Mouse (Mus musculus) frontal cortex, adult 2 months (tissue): ENCODE data around the gene Gm19935. TPM values are rescaled to one million over a fixed set of nuclear protein-coding genes. Genes with fewer than 3 reads are reported as not detected.

ENCODE experiments used
- DNase-seq, 2 experiments: peaks; one replicate each; pipeline ENCODE4 v3.0.0; 2022; ENCODE audit warnings: low spot score in 1 of 2; ENCODE audit errors: extremely low spot score in 1 of 2
- polyA plus RNA-seq: library from polyadenylated mRNA; depleted of rRNA; stranded (reverse); fragments of >200 nt; gene quantifications from 2 replicates; pipeline ENCODE4 v1.2.3, GENCODE M21; 2012

Gene Gm19935
- polyA plus RNA-seq, 1 experiment, result 4.4 TPM

- no peak for DNase-seq
Measured at GRCm38 (mm10) chr8:90830980-90831379, 13.8 kb upstream of the Gm19935 start.

GRCm38 (mm10) chr8:90829825-90830224 lies 12.6 kb upstream of the Gm19935 start:
- DNase-seq, result no peak

GRCm38 (mm10) chr8:90828987-90829740 lies 12.0 kb upstream of the Gm19935 start:
- peak in 1 of 2 experiments; percentile 62 for DNase-seq

- peak; percentile 87 to 99 for DNase-seq
Measured at GRCm38 (mm10) chr8:90828181-90828986, 11.2 kb upstream of the Gm19935 start, which contains the start of gene Chd9. Chd9 (plus strand) TSS chr8:90828352.

GRCm38 (mm10) chr8:90825459-90825871 lies 8.3 kb upstream of the Gm19935 start:
- DNase-seq, result no peak

- no peak for DNase-seq
Measured at GRCm38 (mm10) chr8:90822443-90822842, 5.2 kb upstream of the Gm19935 start.

- DNase-seq, result no peak
Measured at GRCm38 (mm10) chr8:90820321-90820696, 3.1 kb upstream of the Gm19935 start.

- no peak for DNase-seq
Measured at GRCm38 (mm10) chr8:90819561-90820320, 2.5 kb upstream of the Gm19935 start.

GRCm38 (mm10) chr8:90816061-90816882 lies 921 bp downstream of the Gm19935 start:
- DNase-seq, result no peak

GRCm38 (mm10) chr8:90813602-90814320 lies 3.4 kb downstream of the Gm19935 start:
- DNase-seq, result no peak

- no peak for DNase-seq
Measured at GRCm38 (mm10) chr8:90799473-90799872, 17.7 kb downstream of the Gm19935 start.

- DNase-seq, result peak in 1 of 2 experiments; percentile 74
Measured at GRCm38 (mm10) chr8:90794990-90795861, 22.0 kb downstream of the Gm19935 start.

- DNase-seq, result peak; percentile 70 to 95
Measured at GRCm38 (mm10) chr8:90793710-90794109, 23.5 kb downstream of the Gm19935 start.

- no peak for DNase-seq
Measured at GRCm38 (mm10) chr8:90791616-90792015, 25.6 kb downstream of the Gm19935 start.

GRCm38 (mm10) chr8:90769791-90770190 lies 47.4 kb downstream of the Gm19935 start:
- DNase-seq, result no peak
